Mouse (Mus musculus) testis, adult 2 months (tissue): Measurements from ENCODE around the gene Pkp4.

Experiments used
- CTCF ChIP-seq: fragments of 200-500 bp; IDR thresholded peaks from 2 replicates; pipeline ENCODE4 v1.5.1; 2012; ENCODE audit warnings: low read depth, mild to moderate bottlenecking, inconsistent platforms, low read length, moderate library complexity; ENCODE audit not compliant: control insufficient read depth, insufficient read depth, insufficient replicate concordance
- POLR2A ChIP-seq: fragments of 200-500 bp; IDR thresholded peaks from 2 replicates; pipeline ENCODE4 v1.6.1; 2012; ENCODE audit warnings: low read depth, mild to moderate bottlenecking, inconsistent platforms, low read length, moderate library complexity; ENCODE audit not compliant: control insufficient read depth

- no peak for TF ChIP-seq POLR2A
- TF ChIP-seq CTCF: no peak
These were observed 185.8 kb downstream of the Pkp4 start for GRCm38 (mm10) chr2:59346443-59346842.
